Mouse (Mus musculus): ENCODE measurements around the gene Exoc4.

DNA sequence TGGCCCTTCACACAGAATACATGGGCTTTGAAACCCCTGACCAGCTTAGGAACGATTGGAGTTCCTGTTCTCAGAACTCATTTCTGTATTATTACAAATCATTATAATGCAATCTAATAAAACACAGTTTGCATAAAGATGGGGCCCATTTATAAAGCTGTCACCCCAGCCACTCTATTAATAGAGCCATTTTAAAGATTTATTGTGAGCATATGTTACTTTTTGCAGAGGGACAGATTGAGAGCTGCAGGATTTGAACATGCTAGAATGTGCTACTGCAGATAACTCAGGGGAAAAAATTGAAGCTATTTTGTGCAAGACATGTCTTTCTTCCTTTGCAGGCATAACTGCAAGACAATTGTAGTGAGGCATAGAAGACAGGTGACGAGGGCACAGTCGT, 485.1 kb downstream of the Exoc4 start:
- no peak for TF ChIP-seq CTCF (IDR thresholded peaks at IDR 0.05; ENCODE audit: borderline replicate concordance, insufficient read depth, low read depth, low read length)
- TF ChIP-seq POLR2A (IDR thresholded peaks at IDR 0.05; ENCODE audit: borderline replicate concordance, insufficient read depth, low read length) = no peak
